Mouse (Mus musculus) bone marrow, adult 2 months (tissue): Measurements from ENCODE around the gene Dld. TPM values are rescaled to one million over a fixed set of nuclear protein-coding genes. Genes with fewer than 3 reads are reported as not detected.

ENCODE experiments used
- H3K27ac ChIP-seq: fragments of 200-500 bp; 2 replicates; pipeline ENCODE4 v1.5.1; 2012; ENCODE audit warnings: low read depth, mild to moderate bottlenecking, control low read depth, inconsistent platforms, low read length; ENCODE audit not compliant: control insufficient read depth, poor library complexity, insufficient read depth
- H3K4me1 ChIP-seq: fragments of 200-500 bp; 2 replicates; pipeline ENCODE4 v1.6.1; 2011; ENCODE audit warnings: low read length; ENCODE audit not compliant: control insufficient read depth, insufficient read depth
- H3K4me3 ChIP-seq: fragments of 200-500 bp; replicated peaks from 2 replicates; pipeline ENCODE3; 2011; ENCODE audit warnings: mild to moderate bottlenecking, low read depth, low read length, control low read depth; ENCODE audit not compliant: control insufficient read depth
- CTCF ChIP-seq: fragments of 200-500 bp; IDR thresholded peaks from 2 replicates; pipeline ENCODE4 v1.5.1; 2011; ENCODE audit warnings: low read length, control low read depth; ENCODE audit not compliant: control insufficient read depth, insufficient read depth
- POLR2A ChIP-seq: fragments of 200-500 bp; IDR thresholded peaks from 2 replicates; pipeline ENCODE4 v1.6.1; 2011; ENCODE audit warnings: low read depth, mild to moderate bottlenecking, control low read depth, low read length, borderline replicate concordance; ENCODE audit not compliant: control insufficient read depth
- WGBS: fragments of 180-500 bp; shearing (Covaris S2); methylation state at CpG from one replicate; pipeline ENCODE4 v1.1.7; 2018; 5-methylcytosine and 5-hydroxymethylcytosine counted together
- polyA plus RNA-seq: library from polyadenylated mRNA; stranded (reverse); fragments of >200 nt; gene quantifications from 2 replicates; pipeline ENCODE4 v1.2.4, GENCODE M21; 2011; ENCODE audit warnings: low replicate concordance; ENCODE audit not compliant: missing spikeins, insufficient read depth, insufficient read length

The Dld gene
- polyA plus RNA-seq, 1 experiment, result 46.6 TPM

DNA sequence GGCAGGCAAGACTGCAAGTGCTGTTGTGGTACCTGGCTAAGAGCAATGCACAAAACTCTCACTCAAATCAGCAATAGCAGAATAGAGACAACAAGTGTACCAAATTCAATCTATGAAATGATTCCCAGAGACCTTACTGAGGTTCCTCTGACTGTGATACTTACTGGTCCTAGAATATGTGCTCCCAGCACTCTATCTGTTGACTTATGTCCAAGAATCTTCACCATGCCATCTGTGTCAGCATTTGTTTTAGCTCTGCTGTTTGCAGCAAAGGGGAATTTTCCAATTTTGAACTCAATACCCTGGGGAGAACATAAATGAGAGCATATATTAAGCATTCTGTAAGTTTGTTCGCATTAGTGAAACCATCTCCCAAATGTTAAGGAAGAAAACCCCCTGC, 18.0 kb downstream of the Dld start:
- no peaks in the 10 kb centered on the region for H3K4me1 ChIP-seq
- no peak overlapping the region for H3K4me3 ChIP-seq
- TF ChIP-seq POLR2A, result no peak
- no peak for TF ChIP-seq CTCF
- H3K27ac ChIP-seq, result no peak overlapping the region
- 92% methylated on average over 1 of the region's 1 CpGs for WGBS

- no peak for TF ChIP-seq CTCF
- TF ChIP-seq POLR2A, result no peak
- Histone ChIP-seq H3K27ac (no peak overlapping the region), H3K4me1 (no peaks in the 10 kb centered on the region), H3K4me3 (no peak overlapping the region)
- 88% methylated on average over 9 of the region's 9 CpGs for WGBS
Measured at GRCm38 (mm10) chr12:31327139-31327538, 24.1 kb downstream of the Dld start.

GRCm38 (mm10) chr12:31323136-31323695, 28.0 kb downstream of the Dld start:
- Histone ChIP-seq H3K27ac (no peak overlapping the region), H3K4me1 (no peaks in the 10 kb centered on the region), H3K4me3 (no peak overlapping the region)
- 87% methylated on average over 9 of the region's 9 CpGs for WGBS
- TF ChIP-seq CTCF (no peak), POLR2A (no peak)

- H3K4me1 ChIP-seq, result no peaks in the 10 kb centered on the region
- WGBS, result 84% methylated on average over 1 of the region's 1 CpGs
- no peak overlapping the region for H3K27ac ChIP-seq
- no peak overlapping the region for H3K4me3 ChIP-seq
- TF ChIP-seq POLR2A, result no peak
- TF ChIP-seq CTCF, result no peak
Measured at GRCm38 (mm10) chr12:31321532-31321931, 29.7 kb downstream of the Dld start.

GRCm38 (mm10) chr12:31320817-31321216, 30.4 kb downstream of the Dld start:
- Histone ChIP-seq H3K4me3 (no peak overlapping the region), H3K4me1 (no peaks in the 10 kb centered on the region), H3K27ac (no peak overlapping the region)
- 75% methylated on average over 13 of the region's 13 CpGs for WGBS
- no peak for TF ChIP-seq CTCF
- TF ChIP-seq POLR2A, result no peak

DNA sequence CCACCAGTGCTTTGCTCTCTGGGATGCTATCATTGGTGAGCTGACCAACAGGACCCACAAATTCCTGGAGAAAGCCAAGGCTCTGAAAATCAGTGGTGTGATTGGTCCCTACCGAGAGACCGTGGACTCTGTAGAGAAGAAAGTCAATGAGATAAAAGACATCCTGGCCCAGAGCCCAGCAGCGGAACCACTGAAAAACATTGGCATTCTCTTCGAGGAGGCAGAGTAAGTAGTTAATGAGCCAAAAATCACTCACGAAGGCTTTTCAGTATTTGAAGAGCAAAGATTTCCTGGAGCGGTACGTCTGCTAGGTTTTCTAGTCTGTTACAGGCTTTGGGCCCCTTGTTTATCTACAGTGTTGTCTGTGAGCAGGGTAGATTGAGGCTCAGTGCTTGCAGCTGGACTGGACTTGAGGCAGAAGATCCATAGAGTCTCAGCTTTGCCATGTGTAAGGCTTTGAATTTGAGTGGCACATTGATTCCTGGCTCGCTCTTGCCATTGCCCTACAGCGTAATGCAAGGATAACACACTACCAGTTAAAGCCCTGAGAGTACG, 32.8 kb downstream of the Dld start:
- no peak overlapping the region for H3K4me3 ChIP-seq
- no peaks in the 10 kb centered on the region for H3K4me1 ChIP-seq
- no peak overlapping the region for H3K27ac ChIP-seq
- TF ChIP-seq CTCF (no peak), POLR2A (no peak)
- WGBS, result 90% methylated on average over 10 of the region's 10 CpGs

GRCm38 (mm10) chr12:31317670-31318408, 33.4 kb downstream of the Dld start:
- no peak overlapping the region for H3K27ac ChIP-seq
- H3K4me3 ChIP-seq, result no peak overlapping the region
- TF ChIP-seq CTCF (no peak), POLR2A (no peak)
- H3K4me1 ChIP-seq, result no peaks in the 10 kb centered on the region
- 78% methylated on average over 7 of the region's 7 CpGs for WGBS

- WGBS, result 77% methylated on average over 6 of the region's 6 CpGs
- H3K27ac ChIP-seq, result no peak overlapping the region
- H3K4me3 ChIP-seq, result no peak overlapping the region
- H3K4me1 ChIP-seq, result no peaks in the 10 kb centered on the region
- TF ChIP-seq CTCF (no peak), POLR2A (no peak)
Measured at GRCm38 (mm10) chr12:31315961-31316360, 35.3 kb downstream of the Dld start.
